ENCODE assay signal across 1 mouse cellular context in the genomic region with DNA sequence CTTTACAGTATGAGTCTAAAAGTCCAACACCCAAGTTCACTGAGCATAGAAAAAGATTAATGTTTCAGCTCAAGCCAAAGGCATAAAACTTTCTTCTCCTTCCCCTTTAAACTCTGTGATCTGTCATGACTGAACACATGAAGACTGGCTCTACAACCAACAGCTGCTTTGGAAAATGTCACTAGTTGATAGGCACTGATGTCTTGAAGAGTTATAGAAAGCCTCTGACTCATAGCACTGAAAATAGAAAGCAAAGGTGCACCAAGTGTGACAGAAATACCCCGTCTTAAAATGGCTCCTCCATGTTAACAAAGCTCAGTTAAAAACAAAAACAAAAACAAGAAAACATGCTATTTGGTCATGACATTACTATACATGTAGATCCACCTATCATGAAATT.
A peak's percentile ranks its signal among the peaks of the same experiment; 100 is the strongest.
TF ChIP-seq lines count a peak whose summit lies in the region.

No protein-coding gene starts in this region.

TF ChIP-seq in myocyte, 11 proteins besides CTCF, POLR2A, EP300 and RAD21 (continued from another document):
- TF ChIP-seq MYOD1 (IDR thresholded peaks at IDR 0.05; ENCODE audit: control insufficient read depth in 1 of 3, insufficient read length in 2 of 3, low read depth in 2 of 3), result peak in 2 of 3 experiments; percentile 19 to 61
- TF ChIP-seq USF1 (IDR thresholded peaks at IDR 0.05; ENCODE audit: low read depth), result no peak
- TF ChIP-seq E2F4 (IDR thresholded peaks at IDR 0.05; ENCODE audit: insufficient read depth), result no peak
TF ChIP-seq in myocyte: peak in this region for 2.
